Mouse (Mus musculus): ENCODE measurements around the gene Tmed5. TPM values are rescaled to one million over a fixed set of nuclear protein-coding genes. Genes with fewer than 3 reads are reported as not detected.
"Not testable (repeated sequence)": the region's sequence is repeated elsewhere in the genome, so short reads cannot be mapped to it uniquely, and the experiment has no call there.

Gene Tmed5
- 28.5 and 31.4 TPM in 2 replicates for polyA plus RNA-seq (2016; fragmentation: Nextera tagmentation; extraction: Ambion mirVana)

DNA sequence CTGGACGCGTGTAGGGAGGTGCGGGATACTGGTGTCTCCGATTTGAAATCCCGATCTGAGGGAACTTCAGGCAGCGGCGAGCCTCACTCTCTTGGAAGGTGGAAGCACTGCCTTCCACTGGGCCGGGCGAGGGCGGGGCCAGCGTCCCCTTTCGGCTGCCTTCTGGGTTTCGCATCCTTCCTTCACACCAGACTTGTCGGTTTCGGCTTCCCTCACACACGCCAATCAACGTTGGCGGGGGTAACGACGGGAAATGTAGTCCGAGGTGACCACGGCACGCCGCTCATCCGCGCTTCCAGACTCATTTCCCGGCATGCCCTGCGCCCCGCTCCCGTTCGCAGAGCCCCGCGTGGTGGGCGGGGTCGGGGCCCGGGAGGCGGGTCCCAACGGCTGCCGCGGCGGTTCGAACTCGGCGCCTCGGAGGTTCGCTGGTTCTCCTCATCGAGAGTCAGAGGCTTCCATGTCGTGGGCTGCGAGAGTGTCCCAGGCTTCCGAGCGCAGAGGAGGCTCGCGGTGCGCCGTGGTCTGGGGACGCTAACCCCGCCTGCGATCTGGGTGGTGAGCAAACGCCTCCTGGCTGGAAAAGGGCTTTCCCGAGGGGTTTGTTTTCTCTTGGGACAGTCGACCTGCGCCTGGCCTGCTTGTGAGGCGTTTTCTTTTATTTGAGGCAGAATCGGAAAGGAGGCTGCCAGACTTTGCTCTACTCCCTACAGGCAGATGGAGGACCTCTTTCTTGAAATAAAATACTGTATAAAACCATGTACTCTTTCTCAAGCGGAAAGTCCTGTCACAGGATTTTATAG is at the start of gene Tmed5, which contains the start of gene Ccdc18:
TSS of gene Tmed5 (minus strand) at position 180 of the 803 bp plus-strand sequence.
TSS of gene Ccdc18 (plus strand) at position 435 of the 803 bp plus-strand sequence.
- H3K27ac ChIP-seq (replicated peaks), result peak within 1 kb of the TSS; percentile 91
- peaks cover 18% of the 10 kb centered on the region for H3K36me3 ChIP-seq
- H3K9me3 ChIP-seq (replicated peaks), result no peaks in the 10 kb centered on the region
- peak; percentile 98 for DNase-seq (ENCODE audit: low spot score)
- H3K27me3 ChIP-seq (ENCODE audit: low read depth, poor library complexity, severe bottlenecking), result no peaks in the 10 kb centered on the region
- peak within 1 kb of the TSS; percentile 64 for H3K4me3 ChIP-seq
- under 1% methylated on average over 65 of the region's 65 CpGs for WGBS
- H3K4me1 ChIP-seq, result peaks cover 21% of the 10 kb centered on the region

DNA sequence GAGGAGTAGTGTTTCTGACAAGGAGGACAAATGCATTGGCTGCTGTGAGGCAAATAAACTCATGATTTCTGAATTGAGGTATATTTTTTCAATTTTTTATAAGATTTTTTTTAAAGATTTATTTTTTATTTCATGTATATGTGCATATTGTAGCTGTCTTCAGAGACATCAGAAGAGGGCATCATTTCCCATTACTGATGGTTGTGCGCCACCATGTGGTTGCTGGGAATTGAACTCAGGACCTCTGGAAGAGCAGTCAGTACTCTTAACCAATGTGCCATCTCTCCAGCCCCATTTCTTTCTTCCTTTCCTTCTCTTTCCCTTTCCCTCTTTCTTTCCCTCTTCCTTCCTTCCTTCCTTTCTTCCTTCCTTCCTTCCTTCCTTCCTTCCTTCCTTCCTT is 31.3 kb upstream of the Tmed5 start:
- Histone ChIP-seq H3K36me3 (no peaks in the 10 kb centered on the region), H3K9me3 (replicated peaks) (no peaks in the 10 kb centered on the region), H3K4me1 (no peaks in the 10 kb centered on the region), H3K27ac (replicated peaks) (no peak overlapping the region), H3K4me3 (no peak overlapping the region), H3K27me3 (ENCODE audit: low read depth, poor library complexity, severe bottlenecking) (no peaks in the 10 kb centered on the region)
- WGBS, result 10% methylated on average over 1 of the region's 1 CpGs
- peak; percentile 21 for DNase-seq (ENCODE audit: low spot score)

DNA sequence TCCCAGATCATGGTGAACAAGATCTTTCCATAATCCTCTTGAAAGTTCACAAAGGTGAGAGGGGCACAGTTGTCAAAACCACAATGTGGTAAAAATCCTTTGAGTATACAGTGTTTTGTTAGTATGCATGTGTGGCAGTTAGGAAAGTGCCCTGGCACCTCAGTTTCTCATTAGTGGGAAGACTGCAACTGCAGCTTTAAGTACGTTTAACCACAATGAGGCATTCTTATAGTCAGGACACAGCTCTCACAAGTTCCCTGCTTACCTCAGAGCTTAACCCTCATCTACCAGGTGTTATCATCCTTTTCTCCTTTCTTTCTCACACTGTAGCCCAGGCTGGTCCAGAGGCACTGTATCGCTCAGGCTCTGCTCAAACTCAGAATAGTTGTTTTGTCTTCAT is 28.4 kb upstream of the Tmed5 start:
- no peaks in the 10 kb centered on the region for H3K9me3 ChIP-seq (replicated peaks)
- no peak overlapping the region for H3K4me3 ChIP-seq
- no peaks in the 10 kb centered on the region for H3K27me3 ChIP-seq (ENCODE audit: low read depth, poor library complexity, severe bottlenecking)
- WGBS, result 79% methylated on average over 2 of the region's 2 CpGs
- peaks cover 3% of the 10 kb centered on the region for H3K36me3 ChIP-seq
- H3K27ac ChIP-seq (replicated peaks), result no peak overlapping the region
- no peaks in the 10 kb centered on the region for H3K4me1 ChIP-seq
- DNase-seq (ENCODE audit: low spot score), result no peak

DNA sequence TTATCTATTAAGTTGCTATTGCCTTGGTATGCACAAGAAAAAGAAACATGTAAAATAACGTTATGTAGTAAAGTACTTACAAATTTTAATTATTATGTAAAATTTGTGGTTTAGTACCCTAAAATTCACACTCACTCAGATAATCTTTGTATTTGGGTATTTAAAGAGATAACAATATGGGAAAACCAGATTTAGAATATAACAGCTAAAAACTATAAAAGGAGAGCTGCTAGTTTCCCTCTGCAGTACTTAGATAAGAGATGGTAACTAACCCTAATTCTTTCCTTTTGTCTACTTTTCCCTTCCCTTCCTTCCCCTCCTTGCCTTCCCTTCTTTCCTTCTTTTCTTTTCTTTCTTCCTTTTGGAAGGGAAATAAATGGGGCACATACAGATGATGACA is 20.2 kb upstream of the Tmed5 start:
- Histone ChIP-seq H3K4me3 (no peak overlapping the region), H3K4me1 (no peaks in the 10 kb centered on the region), H3K27ac (replicated peaks) (no peak overlapping the region), H3K9me3 (replicated peaks) (no peaks in the 10 kb centered on the region), H3K36me3 (peaks cover 7% of the 10 kb centered on the region), H3K27me3 (ENCODE audit: low read depth, poor library complexity, severe bottlenecking) (no peaks in the 10 kb centered on the region)
- DNase-seq (ENCODE audit: low spot score), result no peak
- WGBS, result 90% methylated on average over 1 of the region's 1 CpGs

DNA sequence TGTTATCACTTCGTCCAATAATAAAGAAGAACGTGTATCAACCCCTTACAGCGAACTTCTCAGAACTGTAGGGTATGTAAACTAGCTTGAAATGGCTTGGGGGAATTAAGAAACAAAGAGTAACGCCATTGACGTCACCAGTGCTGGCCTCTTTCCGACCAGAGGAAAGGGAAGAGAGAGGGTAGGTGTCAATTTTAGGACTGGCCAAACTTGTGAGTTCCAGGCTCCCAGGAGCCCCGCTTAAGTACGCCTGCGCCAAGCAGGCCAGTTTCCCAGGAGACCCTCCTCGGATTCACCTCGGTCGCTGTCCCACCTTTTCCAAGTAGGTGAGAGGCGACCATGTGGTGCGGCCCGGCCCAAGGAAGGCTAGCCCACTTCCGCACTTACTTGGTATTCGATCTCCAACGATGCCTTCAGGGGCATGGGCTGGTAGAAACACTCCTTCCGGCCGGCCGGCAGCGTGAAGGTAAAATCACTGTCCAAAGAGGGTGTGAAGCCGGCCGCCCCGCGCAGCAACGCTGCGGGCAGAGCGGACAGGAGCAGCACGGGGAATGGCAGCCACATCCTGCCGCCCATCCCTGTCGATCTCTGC is 475 bp downstream of the Tmed5 start:
- no peak for DNase-seq (ENCODE audit: low spot score)
- Histone ChIP-seq H3K27ac (replicated peaks) (peak overlapping the region; percentile 91), H3K27me3 (ENCODE audit: low read depth, poor library complexity, severe bottlenecking) (no peaks in the 10 kb centered on the region), H3K4me1 (peaks cover 21% of the 10 kb centered on the region), H3K4me3 (peak overlapping the region; percentile 64), H3K36me3 (peaks cover 19% of the 10 kb centered on the region), H3K9me3 (replicated peaks) (no peaks in the 10 kb centered on the region)
- WGBS, result 0% methylated on average over 32 of the region's 32 CpGs

DNA sequence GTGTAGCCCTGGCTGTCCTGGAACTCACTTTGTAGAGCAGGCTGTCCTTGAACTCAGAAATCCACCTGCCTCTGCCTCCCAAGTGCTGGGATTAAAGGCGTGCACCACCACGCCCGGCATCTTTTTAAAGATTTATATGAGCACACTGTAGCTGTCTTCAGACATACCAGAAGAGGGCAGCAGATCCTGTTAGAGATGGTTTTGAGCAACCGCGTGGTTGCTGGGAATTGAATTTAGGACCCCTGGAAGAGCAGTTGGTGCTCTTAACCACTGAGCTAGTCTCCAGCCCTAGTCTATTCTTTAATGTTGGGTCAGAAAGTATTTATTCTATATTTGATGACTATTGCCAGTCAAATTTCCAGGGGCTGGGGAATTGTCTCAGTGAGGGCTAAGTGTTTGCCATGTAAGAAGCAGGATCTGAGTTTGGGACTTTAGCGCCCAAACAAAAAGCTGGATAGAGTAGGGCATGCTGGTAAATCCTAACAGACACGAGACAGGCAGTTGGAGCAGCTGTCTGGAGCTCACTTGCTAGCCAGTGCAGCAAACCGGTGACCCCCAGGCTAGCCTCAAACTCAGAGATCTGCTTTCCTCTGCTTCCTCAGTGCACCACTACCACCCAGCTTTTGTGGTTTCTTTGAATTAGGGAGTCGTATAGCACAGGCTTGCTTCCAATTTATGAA is 12.1 kb downstream of the Tmed5 start:
- H3K27ac ChIP-seq (replicated peaks), result no peak overlapping the region
- H3K4me3 ChIP-seq, result no peak overlapping the region
- no peaks in the 10 kb centered on the region for H3K27me3 ChIP-seq (ENCODE audit: low read depth, poor library complexity, severe bottlenecking)
- whole genome bisulfite sequencing, result 77% methylated on average over 9 of the region's 9 CpGs
- H3K36me3 ChIP-seq, result peaks cover 16% of the 10 kb centered on the region
- no peaks in the 10 kb centered on the region for H3K4me1 ChIP-seq
- no peaks in the 10 kb centered on the region for H3K9me3 ChIP-seq (replicated peaks)
- no peak for DNase-seq (ENCODE audit: low spot score)

DNA sequence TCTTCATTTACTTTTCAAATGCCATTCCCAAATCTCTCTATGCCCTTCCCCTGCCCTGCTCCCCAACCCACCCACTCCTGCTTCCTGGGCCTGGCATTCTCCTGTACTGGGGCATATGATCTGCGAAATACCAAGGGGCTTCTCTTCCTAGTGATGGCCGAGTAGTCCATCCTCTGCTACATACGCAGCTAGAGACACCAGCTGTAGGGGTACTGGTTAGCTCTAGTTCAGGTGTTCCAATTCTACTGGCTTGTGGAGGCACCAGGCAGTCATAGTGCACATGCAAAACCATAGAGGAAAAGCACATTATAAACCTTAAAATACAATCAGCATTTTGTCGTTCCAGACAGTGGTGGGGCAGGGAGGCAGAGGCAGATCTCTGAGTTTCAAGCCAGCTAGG is 14.7 kb downstream of the Tmed5 start:
- H3K4me3 ChIP-seq, result no peak overlapping the region
- no peak for DNase-seq (ENCODE audit: low spot score)
- 93% methylated on average over 4 of the region's 4 CpGs for WGBS
- no peak overlapping the region for H3K27ac ChIP-seq (replicated peaks)
- H3K36me3 ChIP-seq, result peaks cover 13% of the 10 kb centered on the region
- no peaks in the 10 kb centered on the region for H3K27me3 ChIP-seq (ENCODE audit: low read depth, poor library complexity, severe bottlenecking)
- H3K4me1 ChIP-seq, result no peaks in the 10 kb centered on the region
- H3K9me3 ChIP-seq (replicated peaks), result no peaks in the 10 kb centered on the region

DNA sequence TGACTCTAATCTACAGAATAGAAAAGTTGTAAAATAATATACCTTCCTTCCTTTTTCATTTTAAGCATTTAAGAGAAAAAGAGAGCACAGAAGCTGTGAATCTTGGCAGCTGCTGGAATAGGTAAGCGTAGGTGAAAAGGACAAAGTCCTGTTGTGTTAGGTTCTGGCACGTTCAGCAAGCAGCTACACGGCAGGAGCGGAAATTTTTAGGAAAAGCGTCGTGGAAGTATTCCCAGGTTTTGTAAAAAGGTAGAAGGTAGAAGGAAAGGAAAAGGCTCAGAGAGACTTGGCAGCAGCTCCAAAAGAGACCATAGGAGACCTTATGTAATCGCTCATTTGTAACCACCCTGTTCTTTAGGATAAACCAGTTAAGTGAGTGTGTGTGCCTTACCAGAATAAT is 23.1 kb downstream of the Tmed5 start:
- H3K9me3 ChIP-seq (replicated peaks), result no peaks in the 10 kb centered on the region
- no peaks in the 10 kb centered on the region for H3K4me1 ChIP-seq
- 94% methylated on average over 7 of the region's 7 CpGs for WGBS

DNA sequence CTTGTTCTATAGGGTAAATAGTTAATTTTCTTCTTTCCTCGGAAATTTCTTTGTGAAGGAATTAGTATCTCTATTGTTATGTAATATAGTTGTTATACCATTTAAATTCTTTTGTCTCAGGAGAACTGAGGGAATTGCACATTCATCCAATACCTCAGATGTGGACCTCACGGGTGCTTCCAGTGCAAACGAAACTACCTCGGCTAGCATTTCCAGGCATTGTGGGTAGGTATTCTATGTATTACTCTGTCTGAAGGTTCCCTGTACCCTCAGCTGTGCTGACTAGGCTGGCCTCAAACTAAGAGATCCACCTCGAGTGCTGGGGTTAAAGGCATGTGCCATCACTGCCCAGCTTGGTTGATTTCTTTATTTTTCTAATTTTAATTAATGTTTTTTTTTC is 28.1 kb downstream of the Tmed5 start:
- Histone ChIP-seq H3K36me3 (peaks cover 94% of the 10 kb centered on the region), H3K27ac (replicated peaks) (no peak overlapping the region), H3K4me3 (no peak overlapping the region), H3K4me1 (no peaks in the 10 kb centered on the region), H3K27me3 (ENCODE audit: low read depth, poor library complexity, severe bottlenecking) (no peaks in the 10 kb centered on the region), H3K9me3 (replicated peaks) (no peaks in the 10 kb centered on the region)
- WGBS, result 88% methylated on average over 5 of the region's 5 CpGs
- no peak for DNase-seq (ENCODE audit: low spot score)

More for the DNA sequence above, 23.1 kb downstream of the Tmed5 start:
- Histone ChIP-seq H3K27me3 (ENCODE audit: low read depth, poor library complexity, severe bottlenecking) (no peaks in the 10 kb centered on the region), H3K27ac (replicated peaks) (no peak overlapping the region), H3K4me3 (no peak overlapping the region), H3K36me3 (peaks cover 61% of the 10 kb centered on the region)
- DNase-seq (ENCODE audit: low spot score), result no peak

DNA sequence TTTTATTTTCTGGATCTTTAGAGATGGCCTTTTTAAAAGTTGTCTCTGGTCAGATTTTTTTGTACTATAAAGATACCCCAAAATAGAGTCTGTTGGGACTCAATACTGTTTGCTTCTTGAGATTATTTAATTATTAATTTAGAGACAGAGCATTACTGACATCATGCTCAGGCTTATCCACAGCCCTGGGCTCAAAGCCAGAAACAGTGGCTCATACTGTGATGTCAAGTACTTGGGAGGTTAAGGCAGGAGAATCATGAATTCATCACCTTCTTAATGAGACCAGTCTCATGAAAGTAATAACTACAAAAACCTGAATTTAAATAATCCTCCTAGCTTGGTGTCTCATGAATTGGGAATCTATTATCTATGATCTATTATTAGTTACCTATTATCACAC is 32.2 kb downstream of the Tmed5 start:
- H3K27me3 ChIP-seq (ENCODE audit: low read depth, poor library complexity, severe bottlenecking), result no peaks in the 10 kb centered on the region
- no peak for DNase-seq (ENCODE audit: low spot score)
- no peak overlapping the region for H3K4me3 ChIP-seq
- H3K27ac ChIP-seq (replicated peaks), result no peak overlapping the region
- H3K9me3 ChIP-seq (replicated peaks), result no peaks in the 10 kb centered on the region
- H3K4me1 ChIP-seq, result no peaks in the 10 kb centered on the region
- H3K36me3 ChIP-seq, result peaks cover 95% of the 10 kb centered on the region

DNA sequence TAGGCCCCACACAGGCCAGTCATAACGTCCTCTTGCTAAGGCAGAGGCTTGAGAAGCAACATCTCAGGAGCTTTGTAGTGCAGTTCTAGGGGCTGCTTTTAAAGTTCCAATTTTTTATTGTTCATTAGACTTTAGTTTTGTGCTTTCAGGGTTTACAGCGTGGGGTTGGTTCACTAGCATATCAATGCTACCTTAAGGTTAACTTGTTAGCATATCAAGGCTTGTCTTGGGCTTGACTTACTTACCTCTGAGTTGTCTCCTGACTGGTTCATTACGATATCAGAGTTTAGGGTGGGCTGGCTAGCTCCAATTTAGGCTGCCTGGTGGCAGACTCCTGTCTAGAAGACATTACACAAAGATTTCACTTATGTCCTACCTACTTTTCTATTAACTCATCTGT is 34.7 kb downstream of the Tmed5 start:
- Histone ChIP-seq H3K27ac (replicated peaks) (no peak overlapping the region), H3K4me3 (no peak overlapping the region), H3K4me1 (no peaks in the 10 kb centered on the region), H3K27me3 (ENCODE audit: low read depth, poor library complexity, severe bottlenecking) (no peaks in the 10 kb centered on the region), H3K9me3 (replicated peaks) (no peaks in the 10 kb centered on the region), H3K36me3 (peaks cover 94% of the 10 kb centered on the region)
- WGBS, result 90% methylated on average over 3 of the region's 3 CpGs
- no peak for DNase-seq (ENCODE audit: low spot score)

DNA sequence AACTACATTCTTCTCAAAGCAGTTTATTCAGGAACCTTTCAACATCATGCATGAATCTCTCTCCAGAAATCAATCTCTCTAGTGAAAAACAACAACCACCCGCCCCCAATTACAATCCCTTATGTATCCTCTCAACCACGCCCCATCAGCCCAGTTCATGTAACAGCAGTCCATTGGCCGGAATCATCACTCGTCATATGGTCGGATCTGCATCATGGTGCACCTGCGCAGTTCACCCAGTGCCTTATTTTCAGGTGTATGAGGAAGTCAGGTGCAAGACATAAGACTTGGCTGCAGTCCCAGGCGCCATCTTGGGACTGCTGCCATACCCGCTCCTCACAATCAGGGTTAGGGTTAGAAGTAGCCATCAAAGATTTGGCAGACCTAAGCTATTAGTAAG is 39.7 kb downstream of the Tmed5 start:
- H3K27me3 ChIP-seq (ENCODE audit: low read depth, poor library complexity, severe bottlenecking); H3K9me3 ChIP-seq (replicated peaks); H3K4me1 ChIP-seq; DNase-seq (ENCODE audit: low spot score); H3K4me3 ChIP-seq; H3K27ac ChIP-seq (replicated peaks): not testable (repeated sequence)
- WGBS, result 96% methylated on average over 8 of the region's 8 CpGs
- peaks cover 96% of the 10 kb centered on the region for H3K36me3 ChIP-seq

DNA sequence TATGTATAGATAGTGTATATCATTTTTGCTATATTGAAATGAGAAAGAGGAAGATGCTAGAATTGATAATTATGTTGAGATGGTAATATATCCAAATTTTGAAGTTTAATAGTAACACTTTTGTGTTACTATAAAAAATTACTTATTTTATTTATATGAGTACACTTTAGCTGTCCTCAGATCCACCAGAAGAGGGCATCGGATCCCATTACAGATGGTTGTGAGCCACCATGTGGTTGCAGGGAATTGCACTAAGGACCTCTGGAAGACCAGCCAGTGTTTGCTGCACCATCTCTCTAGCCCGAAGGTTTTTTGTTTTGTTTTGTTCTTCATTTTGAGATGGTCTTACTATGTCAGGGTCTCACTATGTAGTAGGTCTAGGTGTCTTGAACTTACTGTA is 47.0 kb downstream of the Tmed5 start:
- no peaks in the 10 kb centered on the region for H3K9me3 ChIP-seq (replicated peaks)
- 97% methylated on average over 2 of the region's 2 CpGs for WGBS
- DNase-seq (ENCODE audit: low spot score), result no peak
- H3K27me3 ChIP-seq (ENCODE audit: low read depth, poor library complexity, severe bottlenecking), result no peaks in the 10 kb centered on the region
- no peak overlapping the region for H3K27ac ChIP-seq (replicated peaks)
- H3K4me1 ChIP-seq, result no peaks in the 10 kb centered on the region
- H3K36me3 ChIP-seq, result peaks cover 95% of the 10 kb centered on the region
- no peak overlapping the region for H3K4me3 ChIP-seq
